Mouse (Mus musculus) heart, postnatal 0 days (tissue): Measurements from ENCODE around the gene Mta1.

Source experiments
- CTCF ChIP-seq: IDR thresholded peaks from 2 replicates; pipeline ENCODE4 v1.5.1; 2016; ENCODE audit warnings: antibody characterized with exemption, control low read depth, low read depth
- EP300 ChIP-seq: IDR thresholded peaks from 2 replicates; pipeline ENCODE4 v1.6.1; 2016; ENCODE audit warnings: antibody characterized with exemption, low read depth

GRCm38 (mm10) chr12:113150591-113150990 is 52.5 kb downstream of the Mta1 start:
- TF ChIP-seq CTCF (no peak), EP300 (no peak)
